Mouse (Mus musculus): ENCODE measurements around the gene Ldlrad3. TPM values are rescaled to one million over a fixed set of nuclear protein-coding genes. Genes with fewer than 3 reads are reported as not detected.

The Ldlrad3 gene
- polyA plus RNA-seq, 1 experiment from 2014 or later, result 4.6 TPM

DNA sequence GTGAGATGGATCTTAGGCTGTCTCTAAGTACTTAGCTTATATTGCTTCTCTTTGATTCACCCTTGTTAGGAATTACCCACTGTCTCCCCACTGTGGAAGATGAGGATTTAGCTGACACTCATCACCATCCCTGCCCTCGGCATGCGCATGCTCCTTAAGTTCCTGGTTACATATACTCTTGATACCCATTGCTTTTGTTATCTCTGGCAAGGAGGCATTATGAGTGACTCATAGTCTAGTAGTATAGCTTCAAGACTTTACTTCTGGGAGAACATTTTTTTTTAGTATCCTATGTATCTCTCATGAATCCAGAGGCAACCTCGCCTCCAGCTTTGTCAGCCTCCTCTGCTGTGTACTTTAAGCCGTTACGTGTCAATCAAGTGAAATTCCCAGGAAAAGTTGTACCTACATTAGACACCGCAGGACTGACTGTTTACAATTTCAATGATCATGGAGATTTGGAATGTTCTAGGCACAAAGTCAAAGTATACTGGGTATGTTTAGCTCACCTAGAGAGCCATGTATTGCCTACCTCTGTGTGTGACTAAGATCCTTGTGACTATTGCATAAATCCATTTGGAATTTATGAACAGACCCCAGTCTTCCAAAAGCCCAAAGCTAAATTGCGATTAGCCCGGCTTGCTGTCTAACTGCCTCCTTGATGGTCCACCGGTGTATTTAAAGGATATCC, 202.2 kb downstream of the Ldlrad3 start:
- peak overlapping the region; percentile 62; the same call in 1 of the 2 replicates for H3K27ac ChIP-seq (ENCODE audit: low read depth)
- DNase-seq, result no peak

GRCm38 (mm10) chr2:101983082-101983852, 202.9 kb downstream of the Ldlrad3 start:
- TF ChIP-seq EP300 (IDR thresholded peaks at IDR 0.05; ENCODE audit: low read depth), result no peak
- no peak for TF ChIP-seq CTCF (IDR thresholded peaks at IDR 0.05; ENCODE audit: low read depth)
- H3K4me1 ChIP-seq (ENCODE audit: insufficient read depth), result peaks cover 23% of the 10 kb centered on the region
- no peaks in the 10 kb centered on the region for H3K27me3 ChIP-seq (ENCODE audit: insufficient read depth, low read length)
- H3K36me3 ChIP-seq (replicated peaks; ENCODE audit: insufficient read depth, low read length), result no peaks in the 10 kb centered on the region
- no peak overlapping the region for H3K4me3 ChIP-seq (ENCODE audit: low read depth, low read length)
- ATAC-seq, result no peak
- H3K9me3 ChIP-seq (ENCODE audit: low read length), result no peaks in the 10 kb centered on the region
- H3K27ac ChIP-seq (ENCODE audit: low read depth), result 0 out of 2 replicates have a peak overlapping the region, but pooled peaks have one; percentile 8
- no peak overlapping the region for H3K9ac ChIP-seq (replicated peaks)
- H3K4me2 ChIP-seq (ENCODE audit: low read depth, low read length), result no peak overlapping the region
- 69% methylated on average over 15 of the region's 15 CpGs for WGBS (ENCODE audit: insufficient replicate concordance)
- DNase-seq, result no peak

More for the DNA sequence above, 202.2 kb downstream of the Ldlrad3 start:
- Histone ChIP-seq H3K9me3 (ENCODE audit: low read length) (no peaks in the 10 kb centered on the region), H3K9ac (replicated peaks) (no peak overlapping the region), H3K4me2 (ENCODE audit: low read depth, low read length) (no peak overlapping the region), H3K4me1 (ENCODE audit: insufficient read depth) (peaks cover 20% of the 10 kb centered on the region), H3K27me3 (ENCODE audit: insufficient read depth, low read length) (no peaks in the 10 kb centered on the region), H3K4me3 (ENCODE audit: low read depth, low read length) (no peak overlapping the region), H3K36me3 (replicated peaks; ENCODE audit: insufficient read depth, low read length) (no peaks in the 10 kb centered on the region)
- TF ChIP-seq CTCF (IDR thresholded peaks at IDR 0.05; ENCODE audit: low read depth), result no peak
- peak; percentile 39; the same call in 1 of the 2 replicates for TF ChIP-seq EP300 (IDR thresholded peaks at IDR 0.05; ENCODE audit: low read depth)
- 73% methylated on average over 9 of the region's 9 CpGs for WGBS (ENCODE audit: insufficient replicate concordance)
- ATAC-seq, result peak; percentile 76

GRCm38 (mm10) chr2:101981964-101982498, 204.2 kb downstream of the Ldlrad3 start:
- DNase-seq, result no peak
- no peaks in the 10 kb centered on the region for H3K27me3 ChIP-seq (ENCODE audit: insufficient read depth, low read length)
- H3K4me1 ChIP-seq (ENCODE audit: insufficient read depth), result peaks cover 23% of the 10 kb centered on the region
- no peak overlapping the region for H3K27ac ChIP-seq (ENCODE audit: low read depth)
- H3K4me3 ChIP-seq (ENCODE audit: low read depth, low read length), result no peak overlapping the region
- ATAC-seq, result no peak
- TF ChIP-seq EP300 (IDR thresholded peaks at IDR 0.05; ENCODE audit: low read depth), result no peak
- TF ChIP-seq CTCF (IDR thresholded peaks at IDR 0.05; ENCODE audit: low read depth), result no peak
- H3K4me2 ChIP-seq (ENCODE audit: low read depth, low read length), result no peak overlapping the region
- no peaks in the 10 kb centered on the region for H3K9me3 ChIP-seq (ENCODE audit: low read length)
- 75% methylated on average over 6 of the region's 6 CpGs for WGBS (ENCODE audit: insufficient replicate concordance)
- no peak overlapping the region for H3K9ac ChIP-seq (replicated peaks)
- no peaks in the 10 kb centered on the region for H3K36me3 ChIP-seq (replicated peaks; ENCODE audit: insufficient read depth, low read length)

DNA sequence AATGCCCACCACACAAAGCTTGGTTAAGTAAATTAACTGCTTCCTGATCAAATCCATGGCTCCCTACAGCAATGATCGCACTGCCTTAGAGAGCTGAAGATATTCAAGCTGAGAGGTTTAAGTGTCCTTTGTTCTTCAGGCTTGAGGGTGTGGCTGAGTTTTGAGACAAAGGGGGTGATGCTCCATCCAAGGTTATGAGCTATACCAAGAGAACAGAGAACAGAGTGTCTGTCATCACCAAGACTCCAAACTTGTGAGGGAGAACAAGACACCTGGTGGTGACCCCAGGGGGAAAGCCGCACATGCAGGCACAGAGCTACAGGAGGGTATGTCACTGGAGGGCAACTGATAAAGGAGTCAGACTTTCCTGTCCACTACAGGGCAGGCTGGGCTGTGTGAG, 205.0 kb downstream of the Ldlrad3 start:
- H3K9ac ChIP-seq (replicated peaks), result no peak overlapping the region
- no peaks in the 10 kb centered on the region for H3K27me3 ChIP-seq (ENCODE audit: insufficient read depth, low read length)
- ATAC-seq (no peak), DNase-seq (no peak)
- H3K9me3 ChIP-seq (ENCODE audit: low read length), result no peaks in the 10 kb centered on the region
- H3K27ac ChIP-seq (ENCODE audit: low read depth), result no peak overlapping the region
- peaks cover 23% of the 10 kb centered on the region for H3K4me1 ChIP-seq (ENCODE audit: insufficient read depth)
- H3K36me3 ChIP-seq (replicated peaks; ENCODE audit: insufficient read depth, low read length), result no peaks in the 10 kb centered on the region
- WGBS (ENCODE audit: insufficient replicate concordance), result 79% methylated on average over 2 of the region's 2 CpGs
- no peak overlapping the region for H3K4me2 ChIP-seq (ENCODE audit: low read depth, low read length)
- no peak overlapping the region for H3K4me3 ChIP-seq (ENCODE audit: low read depth, low read length)
- TF ChIP-seq EP300 (IDR thresholded peaks at IDR 0.05; ENCODE audit: low read depth) (no peak), CTCF (IDR thresholded peaks at IDR 0.05; ENCODE audit: low read depth) (no peak)

GRCm38 (mm10) chr2:101980456-101980947, 205.7 kb downstream of the Ldlrad3 start:
- Histone ChIP-seq H3K9me3 (ENCODE audit: low read length) (no peaks in the 10 kb centered on the region), H3K4me3 (ENCODE audit: low read depth, low read length) (no peak overlapping the region), H3K4me2 (ENCODE audit: low read depth, low read length) (no peak overlapping the region), H3K27me3 (ENCODE audit: insufficient read depth, low read length) (no peaks in the 10 kb centered on the region), H3K27ac (ENCODE audit: low read depth) (peak overlapping the region; percentile 39; the same call in 1 of the 2 replicates), H3K4me1 (ENCODE audit: insufficient read depth) (peaks cover 23% of the 10 kb centered on the region), H3K36me3 (replicated peaks; ENCODE audit: insufficient read depth, low read length) (no peaks in the 10 kb centered on the region), H3K9ac (replicated peaks) (no peak overlapping the region)
- no peak for TF ChIP-seq EP300 (IDR thresholded peaks at IDR 0.05; ENCODE audit: low read depth)
- no peak for TF ChIP-seq CTCF (IDR thresholded peaks at IDR 0.05; ENCODE audit: low read depth)
- DNase-seq (no peak), ATAC-seq (no peak)
- 90% methylated on average over 8 of the region's 8 CpGs for WGBS (ENCODE audit: insufficient replicate concordance)

All from liver, postnatal 0 days (tissue).